Mouse (Mus musculus) bone marrow macrophage, adult 2 months (primary cell): ENCODE data around the gene Pip5k1c. TPM values are rescaled to one million over a fixed set of nuclear protein-coding genes. Genes with fewer than 3 reads are reported as not detected.

Experiments
- H3K27ac ChIP-seq: 2 replicates; pipeline ENCODE4 v1.5.1; 2012; ENCODE audit warnings: low read depth, low read length; ENCODE audit not compliant: insufficient read depth
- H3K4me1 ChIP-seq: 2 replicates; pipeline ENCODE4 v1.6.1; 2012; ENCODE audit warnings: low read length; ENCODE audit not compliant: control insufficient read depth, insufficient read depth
- H3K4me3 ChIP-seq: 2 replicates; pipeline ENCODE4 v1.5.1; 2012; ENCODE audit warnings: mild to moderate bottlenecking, low read length, moderate library complexity; ENCODE audit not compliant: insufficient read depth
- CTCF ChIP-seq: IDR thresholded peaks from 2 replicates; pipeline ENCODE4 v1.5.1; 2012; ENCODE audit warnings: low read depth, mild to moderate bottlenecking, low read length, moderate library complexity
- POLR2A ChIP-seq: IDR thresholded peaks from 2 replicates; pipeline ENCODE4 v1.6.1; 2012; ENCODE audit warnings: mild to moderate bottlenecking, low read depth, low read length, borderline replicate concordance
- polyA plus RNA-seq: library from polyadenylated mRNA; stranded (reverse); fragments of >200 nt; gene quantifications from 2 replicates; pipeline ENCODE4 v1.2.4, GENCODE M21; 2012; ENCODE audit not compliant: missing spikeins, insufficient read depth, insufficient read length

Gene Pip5k1c
- polyA plus RNA-seq, 1 experiment: 106 TPM

DNA sequence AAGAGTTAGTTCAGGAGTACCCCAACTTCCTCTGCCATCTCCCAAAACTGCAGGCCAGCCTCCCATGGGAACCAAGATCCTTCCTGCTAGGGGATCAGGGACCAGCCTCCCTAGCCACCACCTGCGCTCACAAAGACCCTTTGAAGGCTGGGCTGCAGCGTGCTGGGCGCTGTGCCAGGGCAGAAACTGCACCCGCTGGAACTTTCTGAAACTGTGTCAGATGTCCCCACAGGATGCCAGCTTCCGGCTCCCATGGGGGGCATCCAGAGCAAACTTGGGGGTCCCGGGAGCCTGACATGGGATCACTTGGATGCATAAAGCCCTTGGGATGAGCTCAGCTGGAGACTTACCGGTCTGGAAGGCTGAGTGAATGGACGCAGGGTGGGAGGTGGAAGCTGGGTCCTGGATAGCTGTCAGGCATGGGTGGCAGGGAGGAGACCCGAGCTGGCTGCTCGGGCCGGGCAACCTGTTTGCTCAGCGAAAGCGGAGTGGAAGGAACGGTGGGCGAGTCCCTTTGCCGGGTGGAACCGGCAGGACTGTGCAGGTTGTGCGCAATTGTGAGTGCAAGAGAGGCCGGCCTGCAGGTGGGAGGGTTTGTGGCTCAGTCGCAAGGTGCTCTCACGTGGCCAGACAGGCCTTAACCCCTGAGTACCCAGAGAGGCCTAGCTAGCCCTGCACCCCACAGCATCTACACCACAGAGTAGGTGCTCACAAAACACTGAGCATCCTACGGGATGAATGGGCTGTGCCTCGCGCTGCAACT, 1.9 kb upstream of the Pip5k1c start:
- no peak overlapping the region for H3K4me3 ChIP-seq
- peak overlapping the region; percentile 48; the same call in 1 of the 2 replicates for H3K27ac ChIP-seq
- peaks cover 24% of the 10 kb centered on the region for H3K4me1 ChIP-seq
- TF ChIP-seq CTCF: no peak
- TF ChIP-seq POLR2A: no peak

DNA sequence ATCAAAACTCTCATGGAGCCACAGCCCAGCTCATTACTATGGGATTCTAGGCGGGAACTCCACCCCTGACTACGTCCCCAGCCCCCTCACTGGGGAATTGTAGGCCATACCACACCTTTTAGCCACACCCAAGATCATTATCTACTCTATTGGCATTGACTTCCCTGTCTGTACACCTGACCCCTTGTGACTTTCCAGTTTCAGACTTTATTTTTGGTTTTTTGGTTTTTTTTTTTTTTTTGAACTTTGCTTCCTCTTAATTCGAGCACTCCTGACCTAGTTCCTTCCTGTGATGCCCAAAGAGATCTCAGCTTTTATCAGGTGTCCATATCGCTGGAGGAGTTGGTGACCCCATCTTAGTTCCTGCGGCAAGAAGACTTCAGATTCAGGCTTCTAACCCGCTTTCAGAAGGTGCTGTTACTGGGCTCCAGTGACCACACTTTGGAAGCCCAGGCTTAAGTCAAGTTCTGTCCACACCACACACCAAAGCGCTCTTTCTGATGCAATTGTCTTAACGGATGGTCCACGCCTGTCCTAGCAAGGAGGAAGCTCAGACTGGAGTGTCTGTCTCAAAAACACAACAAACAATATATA, 1.2 kb upstream of the Pip5k1c start, which contains the start of gene Tjp3:
Gene Tjp3 (minus strand): TSS at position 71 of the 594 bp plus-strand sequence.
- peak within 1 kb of the TSS; percentile 48 for H3K27ac ChIP-seq
- no peak within 1 kb of the TSS for H3K4me3 ChIP-seq
- H3K4me1 ChIP-seq: peaks cover 31% of the 10 kb centered on the region
- TF ChIP-seq CTCF: no peak
- no peak for TF ChIP-seq POLR2A

DNA sequence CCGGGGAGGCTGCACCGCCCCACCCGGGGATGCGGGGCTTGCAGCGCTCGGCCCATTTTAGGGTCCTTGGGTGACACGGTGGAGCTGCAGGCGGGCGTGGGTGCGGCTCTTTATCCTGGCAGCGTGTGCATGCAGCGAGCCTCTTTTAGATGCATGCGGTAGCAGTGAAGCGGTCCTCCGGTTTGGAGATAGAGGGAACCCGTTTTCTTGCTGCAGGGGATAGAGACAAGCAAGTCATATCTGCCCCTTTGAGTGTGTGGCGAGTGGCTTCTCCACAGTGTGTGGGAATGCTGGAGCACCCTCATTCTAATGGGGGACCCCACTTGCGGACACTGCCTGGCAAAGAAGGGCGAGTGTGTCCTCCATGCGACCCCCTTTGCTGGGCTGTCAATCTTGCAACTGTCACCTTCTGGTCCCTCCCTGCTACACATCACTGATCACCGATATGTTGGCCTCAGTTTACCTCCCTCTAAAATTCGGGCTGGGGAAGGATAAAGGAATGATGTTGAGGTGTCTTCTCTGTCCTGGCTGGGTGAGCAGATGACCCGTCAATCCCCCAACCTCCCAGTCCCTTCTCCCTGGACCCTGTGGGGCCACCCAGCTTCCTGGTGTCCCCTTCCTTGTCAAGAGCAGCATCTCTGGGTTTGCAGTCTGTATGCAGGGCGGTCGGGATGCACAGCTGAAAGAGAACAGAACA, 719 bp downstream of the Pip5k1c start:
- Histone ChIP-seq H3K4me3 (peak overlapping the region; percentile 94), H3K4me1 (peaks cover 45% of the 10 kb centered on the region), H3K27ac (peak overlapping the region; percentile 69)
- no peak for TF ChIP-seq CTCF
- no peak for TF ChIP-seq POLR2A

DNA sequence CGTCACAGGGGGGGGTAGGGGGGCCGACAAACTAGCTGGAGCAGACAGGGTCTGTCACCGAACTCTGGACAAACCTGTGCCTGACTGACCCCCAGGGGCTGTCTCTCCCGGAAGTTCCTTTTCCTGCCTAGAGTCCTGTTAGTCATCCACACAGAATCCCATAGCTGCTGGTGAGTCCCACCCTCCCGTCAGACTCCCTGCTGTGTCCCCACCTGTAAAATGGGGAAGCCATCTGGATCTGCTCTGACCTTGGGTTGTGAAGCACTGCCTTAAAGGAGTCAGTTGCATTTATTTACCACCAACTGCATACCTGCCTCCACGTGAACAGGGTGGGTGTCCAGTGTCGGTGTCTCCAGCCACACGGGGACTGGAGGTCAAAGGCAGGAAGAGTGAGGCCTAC, 1.7 kb downstream of the Pip5k1c start:
- Histone ChIP-seq H3K4me1 (peaks cover 55% of the 10 kb centered on the region), H3K27ac (no peak overlapping the region), H3K4me3 (peak overlapping the region; percentile 94)
- TF ChIP-seq CTCF (no peak), POLR2A (no peak)

DNA sequence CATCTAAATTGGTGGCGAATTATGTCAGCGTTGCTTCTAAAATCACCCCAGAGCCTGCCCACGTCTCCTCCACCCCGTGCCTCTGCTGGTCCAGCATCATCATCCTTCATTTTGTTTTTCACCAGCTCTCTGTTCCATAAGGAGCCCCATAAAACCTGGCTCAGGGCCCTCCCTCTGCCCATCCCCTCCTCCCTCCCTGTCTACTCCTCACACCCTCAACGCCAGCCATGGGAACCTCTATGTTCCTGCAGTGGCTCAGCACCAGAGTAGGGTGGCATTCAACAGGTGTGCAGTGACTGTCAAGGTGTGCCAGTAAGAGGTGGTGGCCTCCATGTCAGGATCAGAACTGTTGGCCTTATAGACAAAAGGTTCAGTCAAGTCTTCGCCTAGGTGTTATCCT, 2.4 kb downstream of the Pip5k1c start:
- Histone ChIP-seq H3K4me1 (peaks cover 62% of the 10 kb centered on the region), H3K27ac (no peak overlapping the region), H3K4me3 (peak overlapping the region; percentile 94; the same call in 1 of the 2 replicates)
- TF ChIP-seq CTCF (no peak), POLR2A (no peak)

- TF ChIP-seq POLR2A (no peak), CTCF (no peak)
- Histone ChIP-seq H3K4me3 (peak overlapping the region; percentile 44), H3K27ac (peak overlapping the region; percentile 94), H3K4me1 (peaks cover 67% of the 10 kb centered on the region)
Observed at GRCm38 (mm10) chr10:81297246-81297645, 4.5 kb downstream of the Pip5k1c start.

GRCm38 (mm10) chr10:81297845-81298244, 5.1 kb downstream of the Pip5k1c start:
- Histone ChIP-seq H3K4me1 (peaks cover 72% of the 10 kb centered on the region), H3K4me3 (peak overlapping the region; percentile 44), H3K27ac (peak overlapping the region; percentile 94)
- TF ChIP-seq CTCF (no peak), POLR2A (0 out of 2 replicates have a peak, but pooled peaks have one; percentile 28)

DNA sequence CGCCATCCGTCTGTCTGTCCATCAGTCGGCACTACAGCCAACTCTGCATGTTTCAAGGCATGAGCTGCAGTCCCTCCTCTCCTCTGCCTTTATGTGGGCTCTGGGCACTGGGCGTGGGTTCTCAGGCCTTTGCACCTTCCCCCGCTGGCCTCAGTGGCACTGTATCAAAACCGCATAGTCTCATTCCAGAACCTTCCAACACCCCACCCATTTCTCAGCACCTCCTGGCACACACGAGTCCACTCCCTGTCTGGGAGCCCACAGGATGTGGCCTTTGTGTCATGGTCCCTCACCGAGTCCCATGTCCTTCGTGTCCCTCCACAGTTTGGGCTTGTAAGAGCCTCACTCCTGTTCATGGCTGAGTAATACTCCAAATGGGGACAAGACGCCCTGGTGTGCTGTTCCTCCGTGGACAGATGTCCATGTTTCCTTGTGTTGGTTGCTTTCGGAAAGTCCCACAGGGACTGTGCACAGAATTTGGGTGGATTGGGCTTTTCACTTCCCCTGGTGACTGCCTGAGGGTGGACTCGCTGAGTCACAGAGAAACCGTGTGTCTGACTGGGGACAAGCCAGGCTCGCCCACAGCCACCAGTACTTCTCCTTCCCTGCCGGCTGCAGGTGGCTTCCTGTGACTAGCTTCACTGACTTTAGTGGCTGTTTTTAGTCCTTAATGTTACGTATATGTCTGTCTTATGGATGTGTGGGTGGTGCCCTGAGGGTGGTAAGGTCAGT, 5.8 kb downstream of the Pip5k1c start:
- no peak for TF ChIP-seq CTCF
- TF ChIP-seq POLR2A: no peak
- Histone ChIP-seq H3K27ac (peak overlapping the region; percentile 94), H3K4me1 (peaks cover 79% of the 10 kb centered on the region), H3K4me3 (peak overlapping the region; percentile 44)
